Mouse (Mus musculus) lung, postnatal 0 days (tissue): ENCODE measurements around the gene Mfsd4b3.

ENCODE experiments used
- CTCF ChIP-seq: IDR thresholded peaks from 2 replicates; pipeline ENCODE4 v1.5.1; 2016; ENCODE audit warnings: antibody characterized with exemption, mild to moderate bottlenecking
- EP300 ChIP-seq: IDR thresholded peaks from 2 replicates; pipeline ENCODE4 v1.6.1; 2016; ENCODE audit warnings: antibody characterized with exemption, mild to moderate bottlenecking, control low read depth

- no peak for TF ChIP-seq CTCF
- no peak for TF ChIP-seq EP300
Measured at GRCm38 (mm10) chr10:40000746-40001145, 40.8 kb upstream of the Mfsd4b3 start.
